Mouse (Mus musculus) spleen, embryonic (tissue): ENCODE measurements around the gene Cldn4.

ENCODE experiments used
- CTCF ChIA-PET: fragments of 350-600 bp; sonication (Branson Sonifier 250); formaldehyde crosslinking; loops from one replicate; lab custom pipeline; 2022; lab: Charles Lee

The Cldn4 gene

GRCm38 (mm10) chr5:134946857-134947255 lies at the start of gene Cldn4:
TSS of gene Cldn4 (minus strand) at chr5:134946934.
- CTCF ChIA-PET: no interaction called here

- CTCF ChIA-PET: no interaction called here
These were observed 45.8 kb upstream of the Cldn4 start for GRCm38 (mm10) chr5:134992566-134992965.

- CTCF ChIA-PET: no interaction called here
These were observed 43.0 kb upstream of the Cldn4 start for GRCm38 (mm10) chr5:134989741-134990140.

DNA sequence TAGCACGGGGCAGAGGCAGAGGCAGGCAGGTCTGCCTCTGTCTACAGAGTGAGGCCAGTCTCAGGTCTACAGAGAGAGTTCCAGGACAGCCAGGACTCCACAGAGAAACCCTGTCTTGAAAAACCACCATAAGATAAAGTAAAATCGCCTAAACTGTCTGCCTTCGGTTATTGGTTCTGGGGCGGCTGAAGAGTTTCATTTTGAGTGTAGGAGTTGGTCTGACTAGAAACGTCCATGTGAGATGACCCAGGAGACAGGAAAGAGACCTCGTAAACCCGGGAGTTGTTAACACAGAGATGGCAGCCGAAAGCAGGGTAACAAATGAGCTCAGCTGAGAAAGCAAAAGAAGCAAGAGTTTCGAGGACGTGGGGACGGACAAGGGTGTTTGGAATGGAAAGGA lies 42.4 kb upstream of the Cldn4 start:
- CTCF ChIA-PET: no interaction called here

DNA sequence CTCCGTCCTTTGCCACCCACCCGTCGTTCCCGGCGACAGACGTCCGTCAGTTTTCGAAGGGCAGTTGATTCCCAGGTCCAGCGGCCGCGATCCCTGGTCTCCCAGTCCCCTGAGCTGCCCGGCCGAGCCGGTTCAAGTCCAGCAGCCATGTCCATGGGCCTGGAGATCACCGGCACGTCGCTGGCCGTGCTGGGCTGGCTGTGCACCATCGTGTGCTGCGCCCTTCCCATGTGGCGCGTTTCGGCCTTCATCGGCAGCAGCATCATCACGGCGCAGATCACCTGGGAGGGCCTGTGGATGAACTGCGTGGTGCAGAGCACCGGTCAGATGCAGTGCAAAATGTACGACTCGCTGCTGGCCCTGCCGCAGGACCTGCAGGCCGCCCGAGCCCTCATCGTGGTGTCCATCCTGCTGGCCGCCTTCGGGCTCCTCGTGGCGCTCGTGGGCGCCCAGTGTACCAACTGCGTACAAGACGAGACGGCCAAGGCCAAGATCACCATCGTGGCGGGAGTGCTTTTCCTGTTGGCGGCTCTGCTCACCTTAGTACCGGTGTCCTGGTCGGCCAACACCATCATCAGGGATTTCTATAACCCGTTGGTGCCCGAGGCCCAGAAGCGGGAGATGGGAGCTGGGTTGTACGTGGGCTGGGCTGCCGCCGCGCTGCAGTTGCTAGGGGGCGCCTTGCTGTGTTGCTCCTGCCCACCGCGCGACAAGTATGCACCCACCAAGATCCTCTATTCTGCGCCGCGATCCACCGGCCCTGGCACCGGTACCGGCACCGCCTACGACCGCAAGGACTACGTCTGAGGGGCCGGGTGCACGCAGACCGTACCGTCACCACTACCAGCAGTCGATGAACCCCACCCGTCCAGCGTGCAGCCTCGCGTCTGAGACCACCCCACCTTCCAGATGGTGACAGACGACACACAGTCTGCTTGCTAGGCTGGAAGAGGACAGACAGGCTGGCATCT lies 39.8 kb upstream of the Cldn4 start:
- CTCF ChIA-PET: no interaction called here

DNA sequence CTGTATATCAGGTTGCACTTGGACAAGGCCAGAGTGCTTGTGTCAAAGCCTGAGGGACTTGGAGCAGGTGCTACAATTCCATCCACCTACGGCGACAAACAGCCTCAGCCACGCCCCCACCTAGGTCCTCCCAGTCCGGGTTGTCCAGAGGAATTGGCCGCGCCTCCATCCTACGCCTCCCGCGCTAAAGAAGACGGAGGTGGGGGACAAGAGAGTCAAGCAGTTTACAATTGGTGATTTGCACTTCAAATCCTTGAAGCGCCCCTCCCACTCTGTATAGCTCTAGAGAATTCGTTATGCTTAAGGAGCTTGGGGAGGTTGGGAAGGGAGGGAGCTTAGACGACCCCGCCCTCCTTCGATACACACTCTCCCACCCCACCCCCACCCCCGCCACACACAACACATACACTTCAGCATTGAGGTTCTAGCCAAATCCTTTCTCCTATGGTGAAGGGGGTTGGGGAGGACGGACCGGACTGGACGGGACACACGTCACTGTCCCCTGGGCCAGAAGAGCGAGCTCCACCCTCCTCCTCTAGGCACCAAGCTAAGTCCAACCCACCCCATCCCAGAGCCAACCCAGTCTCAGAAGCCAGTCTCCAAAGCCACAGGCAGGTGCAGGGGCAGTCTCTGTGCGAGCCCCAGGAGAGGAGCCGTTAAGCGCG lies 39.0 kb upstream of the Cldn4 start, which contains the start of gene Cldn3:
Gene Cldn3, plus strand, starts transcription at position 582 of the 665 bp plus-strand sequence.
- CTCF ChIA-PET: interaction anchor here (0.6 kb wide), 1 partner anchor 22 kb away, joined by 3 read pairs; no protein-coding TSS in a partner anchor

DNA sequence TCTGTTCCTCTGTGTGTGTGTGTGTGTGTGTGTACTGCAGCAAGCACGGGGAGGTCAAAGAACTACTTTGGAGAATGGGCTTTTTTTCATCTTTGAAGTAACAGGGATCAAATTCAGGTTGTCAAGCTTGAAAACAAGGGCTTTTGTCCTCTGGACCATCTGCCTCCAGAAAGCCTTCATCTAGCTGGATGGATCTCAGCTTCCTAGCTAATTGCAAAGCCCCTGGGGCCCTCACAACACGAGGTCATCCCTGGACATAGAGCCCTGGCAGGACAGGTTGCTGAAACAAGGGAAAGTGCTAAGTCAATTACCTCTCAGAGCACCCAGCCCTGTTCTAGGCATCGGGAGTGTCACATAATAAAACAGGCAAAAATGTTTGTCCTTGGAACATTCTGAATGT lies 37.0 kb upstream of the Cldn4 start:
- CTCF ChIA-PET: no interaction called here

DNA sequence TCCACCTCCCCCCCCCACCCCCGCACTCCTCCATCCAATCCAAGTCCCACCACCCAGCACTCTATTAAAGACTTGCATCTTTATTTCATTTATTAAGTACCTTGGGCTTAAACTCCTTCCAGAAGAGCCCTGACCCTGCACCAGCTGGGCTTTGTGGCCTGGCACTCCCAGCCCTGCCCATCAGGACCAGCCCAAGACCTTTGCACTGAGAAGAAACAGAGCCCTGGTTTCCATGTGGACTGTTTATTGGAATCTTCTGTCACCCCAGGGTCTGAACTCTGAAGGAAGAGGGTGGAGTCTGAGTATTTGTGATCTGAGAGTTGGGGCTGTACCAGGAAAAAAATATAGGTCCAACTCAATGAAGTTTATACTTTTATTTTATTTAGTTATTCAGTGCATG lies 36.4 kb upstream of the Cldn4 start:
- CTCF ChIA-PET: no interaction called here

- CTCF ChIA-PET: no interaction called here
These were observed 34.4 kb upstream of the Cldn4 start for GRCm38 (mm10) chr5:134981149-134981548.

- CTCF ChIA-PET: no interaction called here
These were observed 31.1 kb upstream of the Cldn4 start for GRCm38 (mm10) chr5:134977837-134978236.

- CTCF ChIA-PET: no interaction called here
These were observed 30.0 kb upstream of the Cldn4 start for GRCm38 (mm10) chr5:134976577-134977250.

DNA sequence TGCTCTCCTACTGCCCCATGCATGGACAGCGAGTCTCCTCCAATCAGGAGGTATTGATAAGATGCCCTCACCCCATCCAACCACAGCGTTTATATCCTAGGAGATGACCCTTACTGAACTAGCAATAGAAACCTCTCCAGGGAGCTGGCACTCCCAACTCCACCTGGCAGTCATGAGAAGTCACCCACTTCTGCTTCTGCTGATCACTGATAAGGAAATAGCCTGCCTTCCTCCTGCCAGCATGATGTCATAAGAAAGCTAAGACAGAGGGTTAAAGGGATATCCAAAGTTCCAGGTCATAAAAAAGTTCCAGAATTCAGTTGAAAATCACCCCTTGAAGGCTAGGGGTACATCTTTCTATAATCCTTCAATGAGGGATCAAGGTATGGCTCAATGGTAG lies 29.4 kb upstream of the Cldn4 start:
- CTCF ChIA-PET: no interaction called here

- CTCF ChIA-PET: interaction anchor here (0.6 to 0.7 kb wide), 2 partner anchors 277 to 958 kb away, joined by 5 to 12 read pairs; no protein-coding TSS in a partner anchor
These were observed 28.2 kb upstream of the Cldn4 start for GRCm38 (mm10) chr5:134974921-134975320.

DNA sequence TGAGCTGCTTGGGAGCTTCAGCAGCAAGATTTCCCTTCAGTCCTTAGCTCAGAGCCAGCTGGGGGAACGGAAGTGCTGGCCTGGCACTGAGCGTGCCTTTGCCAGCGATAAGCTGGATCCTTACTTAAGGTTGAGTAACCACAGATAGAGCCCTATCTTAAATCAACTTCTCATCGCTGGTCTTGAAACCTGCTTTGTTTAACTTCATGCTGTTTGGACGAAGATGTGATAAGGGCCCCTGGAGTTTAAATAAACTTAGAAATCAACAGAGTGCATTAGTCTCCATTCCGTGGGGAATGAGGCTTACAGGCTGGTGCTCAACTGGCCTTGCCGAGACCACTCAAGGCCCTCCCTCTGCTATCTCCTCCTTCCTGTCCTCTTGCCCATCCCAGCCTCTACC lies 27.6 kb upstream of the Cldn4 start:
- CTCF ChIA-PET: no interaction called here

- CTCF ChIA-PET: no interaction called here
These were observed 26.8 kb upstream of the Cldn4 start for GRCm38 (mm10) chr5:134973526-134973925.

DNA sequence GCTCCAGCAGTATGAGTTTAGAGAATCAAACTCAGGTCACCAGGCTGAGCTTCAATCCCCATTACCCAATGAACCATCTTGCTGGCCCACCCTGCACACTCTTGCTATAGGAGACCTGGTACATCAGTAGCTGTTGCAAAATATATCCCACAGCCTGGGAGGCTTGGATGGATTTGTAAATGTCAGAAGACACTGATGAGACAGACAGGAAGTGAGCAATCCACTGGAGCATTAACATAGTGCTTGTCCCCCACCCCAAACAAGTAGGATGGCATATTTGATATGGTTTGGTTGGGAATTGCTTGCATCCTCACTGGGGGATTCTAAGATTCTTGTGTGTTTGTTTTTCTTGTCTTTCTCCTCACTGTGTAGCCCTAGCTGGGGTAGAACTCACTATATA lies 26.3 kb upstream of the Cldn4 start:
- CTCF ChIA-PET: interaction anchor here (0.6 kb wide), 1 partner anchor 33 kb away, joined by 5 read pairs; no protein-coding TSS in a partner anchor

- CTCF ChIA-PET: no interaction called here
These were observed 23.9 kb upstream of the Cldn4 start for GRCm38 (mm10) chr5:134970671-134971070.

DNA sequence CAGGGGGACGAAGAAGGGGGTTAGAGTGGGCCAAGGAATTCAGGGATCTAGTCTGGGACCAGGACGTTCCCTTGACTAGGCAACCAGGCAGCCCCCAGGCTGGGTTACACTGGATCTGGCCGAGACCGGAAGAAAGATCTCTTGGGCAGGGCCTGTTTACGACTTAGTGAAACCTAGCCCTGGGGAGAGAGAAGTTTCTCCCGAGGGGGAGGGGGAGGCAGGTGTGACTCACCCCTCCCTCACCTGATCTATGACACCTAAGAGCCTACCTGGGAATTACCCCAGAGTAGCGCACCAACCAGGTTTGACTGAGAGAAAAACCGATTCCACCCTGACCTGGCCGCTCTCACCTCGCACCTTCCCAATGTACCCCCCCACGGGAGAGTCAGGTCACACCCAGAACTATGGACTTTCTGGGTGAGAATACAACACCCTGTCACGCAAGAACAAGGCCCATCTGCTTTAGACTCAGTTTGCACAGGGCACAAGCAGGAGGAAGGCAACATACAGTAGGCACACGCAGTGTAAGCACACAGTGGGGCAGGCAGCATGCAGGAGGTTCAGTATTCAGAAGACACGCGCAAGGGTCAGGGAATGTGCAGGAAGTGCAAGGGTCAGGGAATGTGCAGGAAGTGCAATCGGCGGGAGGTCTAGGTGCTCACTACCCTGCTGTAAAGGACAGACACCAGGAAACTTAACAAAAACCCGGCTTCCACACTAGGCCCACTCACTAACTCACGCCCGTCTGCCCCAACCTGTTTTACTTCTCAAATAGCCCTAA lies 20.6 kb upstream of the Cldn4 start:
- CTCF ChIA-PET: no interaction called here

GRCm38 (mm10) chr5:134965852-134966821 lies 19.4 kb upstream of the Cldn4 start:
- CTCF ChIA-PET: interaction anchor here (1.2 to 1.9 kb wide), 2 partner anchors 33 to 59 kb away, joined by 7 to 8 read pairs; partner anchors contain the start of gene Mettl27

- CTCF ChIA-PET: interaction anchor here (1.2 to 1.9 kb wide), 2 partner anchors 32 to 58 kb away, joined by 7 to 8 read pairs; partner anchors contain the start of gene Mettl27
These were observed 18.7 kb upstream of the Cldn4 start for GRCm38 (mm10) chr5:134965473-134965851.
